Mouse (Mus musculus): Measurements from ENCODE around the gene Slc5a5. TPM values are rescaled to one million over a fixed set of nuclear protein-coding genes. Genes with fewer than 3 reads are reported as not detected.

Gene Slc5a5
- total RNA-seq, 2 experiments from 2014 or later = 7.3 to 8.3 TPM

GRCm38 (mm10) chr8:70884186-70884585 is 8.4 kb downstream of the Slc5a5 start:
- no peak for DNase-seq (ENCODE audit: low spot score in 2 of 2)

GRCm38 (mm10) chr8:70880546-70880945 is 12.0 kb downstream of the Slc5a5 start:
- DNase-seq (ENCODE audit: low spot score in 2 of 2) = no peak

GRCm38 (mm10) chr8:70880126-70880525 is 12.4 kb downstream of the Slc5a5 start:
- DNase-seq (ENCODE audit: low spot score in 2 of 2) = peak in 1 of 2 experiments; percentile 43

GRCm38 (mm10) chr8:70879500-70879899 is 13.1 kb downstream of the Slc5a5 start:
- no peak for DNase-seq (ENCODE audit: low spot score in 2 of 2)

- no peak for DNase-seq (ENCODE audit: low spot score in 2 of 2)
These were observed 14.4 kb downstream of the Slc5a5 start for GRCm38 (mm10) chr8:70878178-70878577.

GRCm38 (mm10) chr8:70876382-70876781 is 16.2 kb downstream of the Slc5a5 start:
- no peak for DNase-seq (ENCODE audit: low spot score in 2 of 2)

GRCm38 (mm10) chr8:70874441-70874840 is 18.1 kb downstream of the Slc5a5 start:
- DNase-seq (ENCODE audit: low spot score in 2 of 2) = no peak

GRCm38 (mm10) chr8:70873364-70873985 is 19.1 kb downstream of the Slc5a5 start, which contains the start of gene Ccdc124:
Ccdc124 (minus strand) TSS chr8:70873935.
- DNase-seq (ENCODE audit: low spot score in 2 of 2) = peak; percentile 97 to 99

- no peak for DNase-seq (ENCODE audit: low spot score in 2 of 2)
These were observed 19.8 kb downstream of the Slc5a5 start for GRCm38 (mm10) chr8:70872643-70873363.

- DNase-seq (ENCODE audit: low spot score in 2 of 2) = no peak
These were observed 21.3 kb downstream of the Slc5a5 start for GRCm38 (mm10) chr8:70871195-70871807.

GRCm38 (mm10) chr8:70869601-70870041 is 22.9 kb downstream of the Slc5a5 start:
- DNase-seq (ENCODE audit: low spot score in 2 of 2) = peak; percentile 73 to 76

- DNase-seq (ENCODE audit: low spot score in 2 of 2) = no peak
These were observed 23.4 kb downstream of the Slc5a5 start for GRCm38 (mm10) chr8:70869199-70869571.

- DNase-seq (ENCODE audit: low spot score in 2 of 2) = no peak
These were observed 23.9 kb downstream of the Slc5a5 start for GRCm38 (mm10) chr8:70868559-70869198.

GRCm38 (mm10) chr8:70866566-70866965 is 26.0 kb downstream of the Slc5a5 start:
- DNase-seq (ENCODE audit: low spot score in 2 of 2) = no peak

GRCm38 (mm10) chr8:70866001-70866520 is 26.5 kb downstream of the Slc5a5 start:
- DNase-seq (ENCODE audit: low spot score in 2 of 2) = no peak

- peak; percentile 100 for DNase-seq (ENCODE audit: low spot score in 2 of 2)
These were observed 27.1 kb downstream of the Slc5a5 start for GRCm38 (mm10) chr8:70865350-70866000.

- DNase-seq (ENCODE audit: low spot score in 2 of 2) = no peak
These were observed 27.8 kb downstream of the Slc5a5 start for GRCm38 (mm10) chr8:70864712-70865221.

- DNase-seq (ENCODE audit: low spot score in 2 of 2) = no peak
These were observed 28.4 kb downstream of the Slc5a5 start for GRCm38 (mm10) chr8:70863956-70864711.

- no peak for DNase-seq (ENCODE audit: low spot score in 2 of 2)
These were observed 29.5 kb downstream of the Slc5a5 start, which contains the start of gene Kcnn1 for GRCm38 (mm10) chr8:70862824-70863641. Kcnn1 (minus strand) TSS chr8:70863258.

Data from layer of hippocampus, postnatal 14 days (tissue).